Mouse (Mus musculus): Measurements from ENCODE around the gene Tmem200b. TPM values are rescaled to one million over a fixed set of nuclear protein-coding genes. Genes with fewer than 3 reads are reported as not detected.

The Tmem200b gene
- polyA plus RNA-seq, 1 experiment from 2014 or later, result 0.41 TPM

DNA sequence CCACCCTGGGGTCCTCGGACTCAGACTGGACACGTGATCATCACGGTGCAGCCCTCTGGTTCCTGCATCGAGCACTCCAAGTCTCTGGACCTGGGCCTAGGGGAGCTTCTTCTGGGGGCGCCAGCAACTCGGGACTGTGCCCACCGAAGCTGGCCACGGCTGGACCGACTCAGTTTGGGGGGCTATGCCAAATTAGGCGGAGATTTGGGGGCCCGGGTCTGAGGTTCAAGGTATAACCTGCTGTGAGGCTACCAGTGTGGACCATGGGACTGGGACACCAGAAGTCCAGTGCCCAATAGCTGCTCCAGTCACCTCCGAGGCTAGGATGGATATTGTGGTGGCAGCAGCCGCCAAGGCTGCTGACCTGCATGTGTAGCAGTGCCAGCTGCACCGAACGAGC is 833 bp downstream of the Tmem200b start:
- Histone ChIP-seq H3K9me3 (replicated peaks; ENCODE audit: control insufficient read depth, low read length) (no peaks in the 10 kb centered on the region), H3K27me3 (ENCODE audit: control insufficient read depth, insufficient read depth, low read length) (peaks cover 21% of the 10 kb centered on the region), H3K27ac (ENCODE audit: low read length) (no peak overlapping the region), H3K4me1 (ENCODE audit: control insufficient read depth, insufficient read depth, low read length) (peaks cover 23% of the 10 kb centered on the region), H3K36me3 (ENCODE audit: control insufficient read depth, insufficient read depth, low read length) (0 out of 2 replicates have a peak, but pooled peaks cover 2% of the 10 kb centered on the region), H3K4me3 (replicated peaks; ENCODE audit: low read length) (peak overlapping the region; percentile 64), H3K9ac (ENCODE audit: low read length) (peak overlapping the region; percentile 79), H3K4me2 (ENCODE audit: low read depth, low read length) (peak overlapping the region; percentile 90)
- 63% methylated on average over 15 of the region's 15 CpGs for WGBS
- no peak for ATAC-seq (ENCODE audit: insufficient read depth, low FRiP score)

DNA sequence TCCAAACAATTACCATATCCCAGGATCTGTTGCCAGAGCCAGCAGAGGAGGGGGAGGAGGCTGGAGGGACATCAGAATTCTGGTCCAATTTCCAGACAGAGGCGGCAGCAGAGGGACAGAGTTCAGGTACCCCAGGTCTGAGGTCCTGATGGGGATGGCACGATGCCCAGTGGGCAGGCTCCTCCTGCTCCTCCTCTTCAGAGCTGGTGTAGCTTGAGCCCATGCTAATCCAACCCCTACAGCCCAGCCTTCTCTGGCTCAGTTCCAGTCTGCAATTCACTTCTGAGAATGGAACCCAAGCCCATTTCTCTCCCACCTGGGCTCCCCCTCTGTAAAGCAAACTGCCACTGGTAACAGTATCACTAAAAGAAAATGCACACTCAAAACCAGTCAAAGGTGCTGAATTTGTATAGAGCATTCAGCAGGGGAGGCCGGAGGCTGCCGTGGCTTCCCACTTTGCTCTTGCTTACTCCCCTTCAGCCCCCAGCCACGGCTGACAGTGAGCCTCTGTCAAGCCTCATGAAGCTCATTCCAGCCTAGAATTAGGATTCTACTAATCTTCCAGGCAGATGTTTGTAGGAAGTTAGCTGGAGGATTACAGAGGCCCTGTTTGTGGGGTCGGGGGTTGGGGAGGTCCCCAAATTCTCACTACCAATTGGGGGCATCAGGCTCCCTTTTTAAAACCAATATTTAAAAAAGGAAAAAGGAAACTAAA is 2.7 kb downstream of the Tmem200b start:
- Histone ChIP-seq H3K9ac (ENCODE audit: low read length) (no peak overlapping the region), H3K4me1 (ENCODE audit: control insufficient read depth, insufficient read depth, low read length) (peaks cover 14% of the 10 kb centered on the region)
- 65% methylated on average over 6 of the region's 6 CpGs for WGBS

DNA sequence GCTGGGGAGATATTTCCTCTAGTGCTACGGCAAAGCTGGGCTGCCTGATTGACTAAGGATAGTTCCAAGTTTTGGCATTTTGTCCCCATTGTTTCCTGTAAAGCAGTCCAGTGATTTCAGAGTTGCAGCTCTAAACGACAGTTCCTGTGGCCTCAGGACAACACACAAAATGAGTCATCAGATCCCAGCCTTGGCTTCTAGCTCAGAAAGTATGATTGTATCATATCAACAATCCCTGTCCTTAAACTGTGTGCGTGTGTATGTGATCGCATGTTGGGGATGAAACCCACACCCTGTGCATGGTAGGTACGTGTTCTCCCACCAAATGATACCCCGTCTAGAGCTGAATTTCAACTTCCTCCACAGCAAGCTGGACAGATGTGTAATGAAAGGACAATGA is 7.6 kb downstream of the Tmem200b start:
- Histone ChIP-seq H3K27me3 (ENCODE audit: control insufficient read depth, insufficient read depth, low read length) (no peaks in the 10 kb centered on the region), H3K36me3 (ENCODE audit: control insufficient read depth, insufficient read depth, low read length) (0 out of 2 replicates have a peak, but pooled peaks cover 2% of the 10 kb centered on the region), H3K4me2 (ENCODE audit: low read depth, low read length) (no peak overlapping the region), H3K9ac (ENCODE audit: low read length) (no peak overlapping the region), H3K4me3 (replicated peaks; ENCODE audit: low read length) (no peak overlapping the region), H3K4me1 (ENCODE audit: control insufficient read depth, insufficient read depth, low read length) (no peaks in the 10 kb centered on the region), H3K9me3 (replicated peaks; ENCODE audit: control insufficient read depth, low read length) (no peaks in the 10 kb centered on the region), H3K27ac (ENCODE audit: low read length) (no peak overlapping the region)
- WGBS, result 81% methylated on average over 6 of the region's 6 CpGs
- ATAC-seq (ENCODE audit: insufficient read depth, low FRiP score), result no peak

More for the DNA sequence above, 2.7 kb downstream of the Tmem200b start:
- Histone ChIP-seq H3K9me3 (replicated peaks; ENCODE audit: control insufficient read depth, low read length) (no peaks in the 10 kb centered on the region), H3K27ac (ENCODE audit: low read length) (no peak overlapping the region), H3K27me3 (ENCODE audit: control insufficient read depth, insufficient read depth, low read length) (peaks cover 21% of the 10 kb centered on the region), H3K36me3 (ENCODE audit: control insufficient read depth, insufficient read depth, low read length) (0 out of 2 replicates have a peak, but pooled peaks cover 2% of the 10 kb centered on the region), H3K4me2 (ENCODE audit: low read depth, low read length) (no peak overlapping the region), H3K4me3 (replicated peaks; ENCODE audit: low read length) (no peak overlapping the region)
- ATAC-seq (ENCODE audit: insufficient read depth, low FRiP score), result no peak

DNA sequence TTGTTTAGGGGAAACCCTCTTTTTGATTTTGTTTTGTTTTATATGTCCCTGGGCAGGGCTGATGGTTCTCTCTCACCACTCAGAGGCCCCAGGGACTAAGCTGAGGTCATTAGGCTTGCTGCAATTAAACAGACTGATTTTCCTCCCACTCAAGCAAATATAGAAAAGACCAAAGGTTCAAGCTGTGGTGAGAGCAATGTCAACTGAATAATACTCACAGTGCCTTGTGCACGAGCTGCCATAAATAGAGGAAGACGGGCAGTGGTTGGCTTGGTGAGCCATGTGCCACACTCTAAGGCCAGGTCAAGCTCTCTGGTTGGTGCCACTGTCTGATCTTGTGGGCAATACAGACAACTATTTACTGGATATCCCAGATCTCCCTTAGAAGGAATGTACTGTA is 17.9 kb downstream of the Tmem200b start:
- H3K36me3 ChIP-seq (ENCODE audit: control insufficient read depth, insufficient read depth, low read length), result no peaks in the 10 kb centered on the region
- H3K4me3 ChIP-seq (replicated peaks; ENCODE audit: low read length), result no peak overlapping the region
- H3K9ac ChIP-seq (ENCODE audit: low read length), result no peak overlapping the region
- H3K27me3 ChIP-seq (ENCODE audit: control insufficient read depth, insufficient read depth, low read length), result no peaks in the 10 kb centered on the region
- ATAC-seq (ENCODE audit: insufficient read depth, low FRiP score), result no peak
- no peaks in the 10 kb centered on the region for H3K4me1 ChIP-seq (ENCODE audit: control insufficient read depth, insufficient read depth, low read length)
- 77% methylated on average over 2 of the region's 2 CpGs for WGBS
- no peak overlapping the region for H3K27ac ChIP-seq (ENCODE audit: low read length)
- H3K4me2 ChIP-seq (ENCODE audit: low read depth, low read length), result no peak overlapping the region
- H3K9me3 ChIP-seq (replicated peaks; ENCODE audit: control insufficient read depth, low read length), result no peaks in the 10 kb centered on the region

DNA sequence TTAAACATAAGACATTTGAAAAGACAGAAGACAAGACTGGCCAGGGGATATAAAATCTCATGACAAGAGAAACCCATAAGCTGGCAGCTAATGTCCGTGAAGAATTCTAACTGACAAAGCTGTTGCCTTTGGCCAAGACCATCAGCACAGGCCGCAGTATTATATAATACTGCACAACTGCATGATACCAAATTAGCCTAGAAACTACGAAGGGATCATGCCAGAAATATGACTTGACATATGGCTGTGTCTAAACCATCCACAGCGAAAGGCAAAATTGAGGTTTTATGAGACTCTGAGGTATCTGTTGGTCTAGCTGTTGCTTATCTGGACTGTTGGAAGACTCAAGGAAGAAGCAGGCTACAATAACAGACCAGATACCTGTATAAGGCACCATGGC is 19.3 kb downstream of the Tmem200b start:
- H3K27ac ChIP-seq (ENCODE audit: low read length), result no peak overlapping the region
- no peak overlapping the region for H3K4me3 ChIP-seq (replicated peaks; ENCODE audit: low read length)
- ATAC-seq (ENCODE audit: insufficient read depth, low FRiP score), result no peak
- H3K36me3 ChIP-seq (ENCODE audit: control insufficient read depth, insufficient read depth, low read length), result no peaks in the 10 kb centered on the region
- 93% methylated on average over 4 of the region's 4 CpGs for WGBS
- no peak overlapping the region for H3K4me2 ChIP-seq (ENCODE audit: low read depth, low read length)
- no peaks in the 10 kb centered on the region for H3K4me1 ChIP-seq (ENCODE audit: control insufficient read depth, insufficient read depth, low read length)
- H3K27me3 ChIP-seq (ENCODE audit: control insufficient read depth, insufficient read depth, low read length), result no peaks in the 10 kb centered on the region
- no peaks in the 10 kb centered on the region for H3K9me3 ChIP-seq (replicated peaks; ENCODE audit: control insufficient read depth, low read length)
- no peak overlapping the region for H3K9ac ChIP-seq (ENCODE audit: low read length)

DNA sequence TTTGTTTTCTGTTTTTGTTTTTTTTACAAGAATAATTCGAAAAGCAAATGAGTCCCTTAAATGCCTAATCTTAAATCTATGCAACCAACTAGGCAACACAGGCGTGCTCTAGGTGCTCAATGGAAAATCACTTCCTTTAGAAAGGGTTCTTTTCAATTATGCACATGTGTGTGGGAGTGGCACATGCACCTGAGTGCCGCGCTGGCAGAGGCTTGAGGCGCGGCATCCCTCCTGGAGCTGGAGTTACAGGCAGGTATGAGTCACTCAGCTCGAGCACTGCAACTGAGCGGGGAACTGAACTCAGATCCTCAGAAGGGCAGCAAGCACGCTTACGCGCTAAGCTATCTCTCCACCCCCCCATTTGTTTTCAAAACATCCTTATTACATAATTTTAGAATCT is 26.3 kb downstream of the Tmem200b start:
- Histone ChIP-seq H3K4me1 (ENCODE audit: control insufficient read depth, insufficient read depth, low read length) (no peaks in the 10 kb centered on the region; the same call in 1 of the 2 replicates), H3K27me3 (ENCODE audit: control insufficient read depth, insufficient read depth, low read length) (no peaks in the 10 kb centered on the region), H3K36me3 (ENCODE audit: control insufficient read depth, insufficient read depth, low read length) (no peaks in the 10 kb centered on the region), H3K9me3 (replicated peaks; ENCODE audit: control insufficient read depth, low read length) (no peaks in the 10 kb centered on the region), H3K9ac (ENCODE audit: low read length) (no peak overlapping the region), H3K4me2 (ENCODE audit: low read depth, low read length) (no peak overlapping the region), H3K27ac (ENCODE audit: low read length) (no peak overlapping the region), H3K4me3 (replicated peaks; ENCODE audit: low read length) (no peak overlapping the region)
- no peak; the same call in 1 of the 2 replicates for ATAC-seq (ENCODE audit: insufficient read depth, low FRiP score)
- 85% methylated on average over 11 of the region's 11 CpGs for WGBS

DNA sequence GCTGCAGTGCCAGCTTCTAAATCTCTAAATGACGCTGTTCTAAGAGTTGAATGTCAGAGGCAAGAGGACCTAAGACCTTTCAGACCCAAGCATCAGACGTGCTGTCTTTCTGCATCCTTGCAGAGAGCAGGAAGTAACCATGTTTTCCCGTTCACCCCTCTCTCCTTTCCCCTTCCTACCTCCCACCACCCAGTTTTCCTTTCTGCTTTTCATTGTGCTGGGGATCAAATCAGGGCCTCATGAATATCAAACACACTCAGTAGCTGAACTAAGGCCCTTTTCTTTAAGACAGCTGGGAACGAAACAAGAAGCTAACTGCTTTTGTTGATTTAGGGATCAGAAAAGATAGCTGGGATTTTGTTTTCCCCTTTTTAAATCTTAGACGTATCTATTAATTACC is 28.3 kb downstream of the Tmem200b start:
- Histone ChIP-seq H3K36me3 (ENCODE audit: control insufficient read depth, insufficient read depth, low read length) (no peaks in the 10 kb centered on the region), H3K4me2 (ENCODE audit: low read depth, low read length) (no peak overlapping the region), H3K27me3 (ENCODE audit: control insufficient read depth, insufficient read depth, low read length) (no peaks in the 10 kb centered on the region), H3K9me3 (replicated peaks; ENCODE audit: control insufficient read depth, low read length) (no peaks in the 10 kb centered on the region), H3K27ac (ENCODE audit: low read length) (no peak overlapping the region), H3K9ac (ENCODE audit: low read length) (no peak overlapping the region), H3K4me3 (replicated peaks; ENCODE audit: low read length) (no peak overlapping the region), H3K4me1 (ENCODE audit: control insufficient read depth, insufficient read depth, low read length) (no peaks in the 10 kb centered on the region; the same call in 1 of the 2 replicates)
- no peak for ATAC-seq (ENCODE audit: insufficient read depth, low FRiP score)
- WGBS, result 34% methylated on average over 5 of the region's 5 CpGs

DNA sequence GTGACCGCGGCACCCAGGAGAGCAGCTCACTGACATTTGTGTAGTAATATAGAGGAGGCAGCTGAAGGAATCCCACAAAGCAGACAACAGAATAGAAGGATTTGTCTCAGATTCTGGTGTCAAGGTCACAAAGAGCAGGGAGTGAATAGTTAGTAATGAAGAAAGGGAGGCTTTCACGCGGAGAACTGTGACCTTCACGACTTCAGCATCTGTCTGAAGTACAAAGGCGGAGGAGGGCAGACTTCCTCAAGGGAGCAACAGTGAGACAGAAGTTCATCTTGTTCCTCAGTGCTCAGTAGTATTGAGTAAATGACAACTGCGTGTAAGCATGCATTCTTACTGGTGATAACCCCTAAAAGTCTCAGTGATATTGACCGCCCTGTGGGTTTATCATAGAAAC is 29.1 kb downstream of the Tmem200b start:
- H3K9me3 ChIP-seq (replicated peaks; ENCODE audit: control insufficient read depth, low read length), result no peaks in the 10 kb centered on the region
- no peak overlapping the region for H3K4me2 ChIP-seq (ENCODE audit: low read depth, low read length)
- H3K4me3 ChIP-seq (replicated peaks; ENCODE audit: low read length), result no peak overlapping the region
- no peak overlapping the region for H3K27ac ChIP-seq (ENCODE audit: low read length)
- H3K36me3 ChIP-seq (ENCODE audit: control insufficient read depth, insufficient read depth, low read length), result no peaks in the 10 kb centered on the region
- H3K27me3 ChIP-seq (ENCODE audit: control insufficient read depth, insufficient read depth, low read length), result no peaks in the 10 kb centered on the region
- ATAC-seq (ENCODE audit: insufficient read depth, low FRiP score), result no peak
- H3K9ac ChIP-seq (ENCODE audit: low read length), result no peak overlapping the region
- H3K4me1 ChIP-seq (ENCODE audit: control insufficient read depth, insufficient read depth, low read length), result no peaks in the 10 kb centered on the region; the same call in 1 of the 2 replicates
- 66% methylated on average over 8 of the region's 8 CpGs for WGBS

DNA sequence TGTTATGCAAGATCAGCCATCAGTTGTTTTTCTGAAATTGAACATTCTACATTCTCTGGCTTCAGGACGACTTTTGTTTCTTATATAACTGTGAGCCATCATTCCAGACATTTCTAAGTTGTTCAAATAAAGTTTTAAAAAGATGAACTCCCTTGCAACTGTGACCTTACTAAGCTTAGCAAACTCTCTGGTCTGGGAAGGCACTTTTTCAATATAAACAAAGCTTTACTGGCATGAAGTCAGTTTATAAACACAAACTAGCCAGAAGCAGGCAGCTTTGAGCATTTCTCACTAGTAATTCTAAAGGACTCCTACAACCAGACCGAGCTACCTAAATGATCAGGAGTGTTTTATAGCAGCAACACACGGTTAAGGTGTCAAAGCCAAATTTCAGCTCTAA is 35.6 kb downstream of the Tmem200b start:
- Histone ChIP-seq H3K27ac (ENCODE audit: low read length) (0 out of 2 replicates have a peak overlapping the region, but pooled peaks have one; percentile 17), H3K4me1 (ENCODE audit: control insufficient read depth, insufficient read depth, low read length) (no peaks in the 10 kb centered on the region), H3K9me3 (replicated peaks; ENCODE audit: control insufficient read depth, low read length) (no peaks in the 10 kb centered on the region), H3K36me3 (ENCODE audit: control insufficient read depth, insufficient read depth, low read length) (no peaks in the 10 kb centered on the region), H3K4me2 (ENCODE audit: low read depth, low read length) (no peak overlapping the region), H3K4me3 (replicated peaks; ENCODE audit: low read length) (no peak overlapping the region), H3K9ac (ENCODE audit: low read length) (no peak overlapping the region), H3K27me3 (ENCODE audit: control insufficient read depth, insufficient read depth, low read length) (no peaks in the 10 kb centered on the region)
- WGBS, result 48% methylated on average over 3 of the region's 3 CpGs
- ATAC-seq (ENCODE audit: insufficient read depth, low FRiP score), result no peak

All from stomach, embryonic 16.5 days (tissue).